Mouse (Mus musculus): ENCODE results near the gene H2-DMb2.
"Not testable (repeated sequence)": the region's sequence is repeated elsewhere in the genome, so short reads cannot be mapped to it uniquely, and the experiment has no call there.

H2-DMb2 gene

GRCm38 (mm10) chr17:34137601-34138000, 5.5 kb upstream of the H2-DMb2 start:
- no peak for DNase-seq

DNA sequence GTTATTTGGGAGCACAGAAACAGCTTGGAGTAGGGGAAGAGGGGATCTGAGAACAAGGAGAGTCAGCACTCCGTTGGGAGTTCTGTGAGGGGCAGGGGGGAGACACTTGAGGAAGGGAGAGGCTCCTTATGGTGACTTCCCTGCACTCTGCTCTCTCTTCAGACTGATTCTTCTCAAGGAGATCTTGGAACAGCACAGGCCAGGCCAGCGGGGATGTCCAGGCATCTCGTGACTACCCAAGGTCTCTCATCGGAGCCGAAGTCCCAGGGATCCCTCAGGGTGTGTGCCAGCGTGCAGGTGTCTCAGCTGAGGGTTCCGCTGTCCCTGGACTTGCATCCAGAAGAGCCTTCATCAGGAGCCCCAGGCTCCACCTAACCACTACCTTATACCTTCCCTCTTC, 4.5 kb upstream of the H2-DMb2 start:
- no peak for DNase-seq

- DNase-seq: peak; percentile 45
Measured at GRCm38 (mm10) chr17:34139416-34139815, 3.7 kb upstream of the H2-DMb2 start.

GRCm38 (mm10) chr17:34140240-34140639, 2.9 kb upstream of the H2-DMb2 start:
- no peak for DNase-seq

DNA sequence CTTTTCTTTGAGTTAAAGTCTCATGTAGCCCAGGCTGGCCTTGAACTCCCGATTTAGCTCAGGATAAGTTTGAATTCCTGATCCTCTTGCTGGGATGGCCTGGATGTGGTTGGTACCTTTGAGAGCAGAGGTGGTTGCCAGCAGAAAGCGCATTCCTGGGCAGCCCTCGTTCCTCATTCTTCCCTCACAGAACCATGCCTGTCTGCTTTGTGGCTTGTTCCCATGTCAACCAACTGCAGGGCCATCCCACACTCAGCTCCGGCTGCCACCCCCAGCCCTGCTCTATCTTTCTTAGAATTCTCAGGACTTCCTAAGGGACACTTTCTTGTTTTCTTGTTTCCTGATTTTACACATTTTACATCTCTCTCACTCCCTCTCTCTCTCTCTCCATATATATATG, 1.7 kb upstream of the H2-DMb2 start:
- no peak for DNase-seq

DNA sequence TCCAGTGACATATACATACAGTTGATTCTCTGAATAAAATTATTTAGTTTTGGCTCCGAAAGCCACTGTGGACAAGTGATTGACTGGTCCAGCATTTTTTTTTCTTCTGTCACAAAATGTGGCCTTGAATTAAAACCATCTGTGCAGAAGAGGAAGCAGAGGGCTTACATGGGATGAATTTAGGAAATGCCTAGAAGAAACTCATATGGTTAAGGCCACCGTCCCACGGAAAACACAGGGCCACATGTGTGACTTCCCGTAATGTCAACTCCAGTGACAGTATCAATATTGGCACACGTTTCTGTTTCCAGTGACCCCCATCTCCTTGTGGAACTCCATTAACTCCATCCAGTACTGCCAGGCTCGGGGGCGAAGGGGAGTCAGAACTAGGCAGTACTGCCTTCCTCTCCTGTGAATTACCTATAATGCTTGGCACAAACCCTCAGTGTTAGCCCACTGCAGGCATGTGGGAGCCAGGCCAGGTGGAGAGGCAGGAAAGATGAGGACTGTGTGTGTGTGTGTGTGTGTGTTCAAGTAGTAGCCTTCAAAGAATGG, 574 bp upstream of the H2-DMb2 start:
- no peak for DNase-seq

GRCm38 (mm10) chr17:34143461-34143860, 354 bp downstream of the H2-DMb2 start:
- no peak for DNase-seq

DNA sequence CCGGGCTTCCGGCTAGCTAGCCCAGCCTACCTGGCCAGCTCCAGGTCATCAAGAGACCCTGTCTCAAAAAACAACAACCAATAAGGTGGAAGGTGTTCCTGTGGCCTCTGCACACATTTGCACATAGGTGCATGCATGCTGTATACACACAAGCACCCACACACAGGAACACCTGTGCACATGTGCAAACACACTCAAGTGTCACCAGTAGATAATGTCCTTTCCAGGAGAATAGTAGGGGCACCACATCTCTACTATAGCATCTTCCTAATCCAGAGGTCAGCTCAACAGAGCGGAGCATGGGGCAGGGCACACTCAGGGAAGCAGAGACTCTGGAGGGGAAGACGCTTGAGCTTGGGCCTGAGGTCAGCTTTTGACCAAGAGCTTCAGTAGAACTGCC, 1.1 kb downstream of the H2-DMb2 start:
- not testable (repeated sequence) for DNase-seq

- DNase-seq: no peak
Measured at GRCm38 (mm10) chr17:34144960-34145371, 1.9 kb downstream of the H2-DMb2 start.

GRCm38 (mm10) chr17:34152923-34153322, 9.8 kb downstream of the H2-DMb2 start, which contains the start of gene H2-DMb1:
H2-DMb1 (plus strand) TSS chr17:34153072.
- peak; percentile 90 for DNase-seq

- DNase-seq: no peak
Measured at GRCm38 (mm10) chr17:34155534-34155933, 12.4 kb downstream of the H2-DMb2 start.

DNA sequence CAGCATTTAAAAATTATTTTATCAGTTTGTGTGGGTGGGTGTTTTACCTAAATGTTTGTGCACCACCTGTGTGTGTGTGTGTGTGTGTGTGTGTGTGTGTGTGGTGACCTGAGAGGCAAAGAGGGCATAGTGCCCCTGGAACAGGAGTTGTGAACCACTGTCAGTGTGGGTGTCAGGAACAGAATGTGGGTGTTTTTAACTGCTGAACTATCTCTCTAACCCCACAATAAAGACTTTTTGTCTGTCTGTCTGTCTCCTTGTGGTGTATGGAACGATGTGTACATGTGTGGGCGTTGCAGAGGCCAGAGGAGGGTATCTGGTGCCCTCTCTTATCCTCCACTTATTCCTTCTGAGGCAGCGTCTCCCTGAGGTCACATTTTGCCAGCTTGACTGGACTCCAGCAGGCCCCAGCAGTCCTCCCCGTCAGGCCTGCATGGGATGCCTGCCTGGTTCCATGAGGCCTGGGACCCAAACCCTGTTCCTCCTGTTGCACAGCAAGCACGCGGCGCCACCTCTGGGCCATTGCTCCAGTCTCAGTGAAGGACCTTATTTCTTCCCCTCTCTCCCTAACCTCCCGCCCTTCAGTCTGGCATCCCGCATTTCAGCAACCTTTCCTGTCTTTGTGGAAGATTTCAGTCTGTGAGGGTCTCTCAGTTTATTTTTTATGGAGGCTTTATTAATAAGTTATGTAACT, 21.2 kb downstream of the H2-DMb2 start:
- DNase-seq: peak; percentile 30

DNA sequence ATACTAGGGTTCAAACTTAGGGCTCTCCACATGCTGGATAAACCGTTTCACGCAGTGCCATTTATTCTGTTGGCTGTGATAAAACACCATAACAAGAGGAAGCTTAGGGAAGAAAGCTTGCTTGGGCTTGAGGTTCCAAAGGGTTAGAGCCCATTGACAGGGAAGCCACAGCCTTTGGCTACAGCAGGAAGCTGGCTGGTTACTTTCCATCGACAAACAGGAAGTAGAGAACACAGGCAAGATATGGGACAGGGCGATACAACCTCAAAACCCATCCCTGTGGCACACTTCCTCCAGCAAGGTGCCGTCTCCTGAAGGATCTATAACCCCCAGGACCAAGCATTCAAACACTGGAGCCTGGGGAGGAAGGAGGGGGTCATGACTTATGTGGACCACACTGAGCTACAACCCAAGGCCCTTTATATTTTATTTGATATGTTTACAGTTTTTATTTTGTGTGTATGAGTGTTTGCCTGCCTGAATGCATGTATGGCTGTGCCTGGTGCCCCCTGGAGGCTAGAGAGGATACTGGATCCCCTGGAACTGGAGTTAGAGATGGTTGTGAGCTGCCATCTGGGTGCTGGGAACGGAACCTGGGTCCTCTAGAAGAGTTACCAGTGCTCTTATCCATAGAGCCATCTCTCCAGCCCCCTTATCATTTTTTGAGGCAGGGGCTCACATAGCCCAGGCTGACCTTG, 22.1 kb downstream of the H2-DMb2 start:
- no peak for DNase-seq

- peak; percentile 58 for DNase-seq
Measured at GRCm38 (mm10) chr17:34169279-34169678, 26.2 kb downstream of the H2-DMb2 start.

- no peak for DNase-seq
Measured at GRCm38 (mm10) chr17:34170487-34170876, 27.4 kb downstream of the H2-DMb2 start.

- peak; percentile 91 for DNase-seq
Measured at GRCm38 (mm10) chr17:34170877-34171498, 27.9 kb downstream of the H2-DMb2 start.

DNA sequence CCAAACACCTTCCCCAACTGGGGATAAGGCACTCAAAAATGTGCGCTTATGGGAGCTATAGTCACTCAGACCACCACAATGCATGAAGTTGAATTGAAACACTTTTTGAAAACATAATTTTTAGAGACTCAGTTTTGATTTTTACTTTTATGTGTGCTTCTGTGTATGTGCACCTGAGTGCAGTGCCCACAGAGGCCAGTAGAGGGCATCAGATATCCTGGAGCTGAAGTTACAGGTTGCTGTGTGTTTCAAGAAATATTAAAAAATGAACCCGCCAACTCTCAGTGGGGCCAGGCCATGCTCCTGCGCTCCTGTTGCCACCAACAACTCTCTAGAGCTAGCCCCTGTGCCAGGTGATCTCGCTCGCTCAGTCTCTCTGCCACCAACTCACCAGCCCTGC, 29.4 kb downstream of the H2-DMb2 start:
- DNase-seq: no peak

GRCm38 (mm10) chr17:34174075-34174474, 31.0 kb downstream of the H2-DMb2 start:
- DNase-seq: no peak

DNA sequence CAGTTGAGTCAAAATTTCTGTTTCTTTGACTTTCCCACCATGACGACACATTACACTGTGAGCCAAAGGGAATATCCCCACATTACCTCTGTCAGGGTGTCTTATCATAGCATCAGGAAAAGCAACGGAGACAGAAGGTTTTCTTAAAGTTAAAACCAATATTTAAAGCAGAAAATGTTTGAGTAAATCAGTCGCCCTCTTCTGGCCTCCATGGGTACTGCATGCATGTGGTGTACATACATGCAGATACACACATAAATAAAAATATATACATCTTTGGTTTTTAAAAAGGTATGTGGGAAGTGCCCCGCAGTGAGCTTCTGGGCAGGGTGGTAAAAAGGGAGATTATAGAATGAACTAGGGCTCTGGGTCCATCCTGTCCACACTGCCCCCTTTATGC, 34.1 kb downstream of the H2-DMb2 start:
- DNase-seq: no peak

DNA sequence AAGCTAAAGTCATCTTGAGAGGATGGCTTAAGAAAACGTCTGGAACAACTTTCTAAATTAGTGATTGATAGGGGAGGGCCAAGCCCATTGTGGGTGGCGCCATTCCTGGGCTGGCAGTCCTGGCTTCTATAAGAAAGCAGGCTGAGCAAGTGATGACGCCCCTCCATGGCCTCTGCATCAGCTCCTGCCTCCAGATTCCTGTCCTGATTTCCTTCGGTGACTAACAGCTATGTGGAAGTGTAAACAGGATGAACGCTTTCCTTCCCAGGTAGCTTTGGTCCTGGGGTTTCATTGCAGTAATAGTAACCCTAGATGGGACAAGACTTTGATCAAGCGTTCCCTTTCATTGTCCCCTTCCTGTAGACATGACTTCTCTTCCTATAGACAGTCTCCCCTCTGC, 35.9 kb downstream of the H2-DMb2 start:
- no peak for DNase-seq

DNA sequence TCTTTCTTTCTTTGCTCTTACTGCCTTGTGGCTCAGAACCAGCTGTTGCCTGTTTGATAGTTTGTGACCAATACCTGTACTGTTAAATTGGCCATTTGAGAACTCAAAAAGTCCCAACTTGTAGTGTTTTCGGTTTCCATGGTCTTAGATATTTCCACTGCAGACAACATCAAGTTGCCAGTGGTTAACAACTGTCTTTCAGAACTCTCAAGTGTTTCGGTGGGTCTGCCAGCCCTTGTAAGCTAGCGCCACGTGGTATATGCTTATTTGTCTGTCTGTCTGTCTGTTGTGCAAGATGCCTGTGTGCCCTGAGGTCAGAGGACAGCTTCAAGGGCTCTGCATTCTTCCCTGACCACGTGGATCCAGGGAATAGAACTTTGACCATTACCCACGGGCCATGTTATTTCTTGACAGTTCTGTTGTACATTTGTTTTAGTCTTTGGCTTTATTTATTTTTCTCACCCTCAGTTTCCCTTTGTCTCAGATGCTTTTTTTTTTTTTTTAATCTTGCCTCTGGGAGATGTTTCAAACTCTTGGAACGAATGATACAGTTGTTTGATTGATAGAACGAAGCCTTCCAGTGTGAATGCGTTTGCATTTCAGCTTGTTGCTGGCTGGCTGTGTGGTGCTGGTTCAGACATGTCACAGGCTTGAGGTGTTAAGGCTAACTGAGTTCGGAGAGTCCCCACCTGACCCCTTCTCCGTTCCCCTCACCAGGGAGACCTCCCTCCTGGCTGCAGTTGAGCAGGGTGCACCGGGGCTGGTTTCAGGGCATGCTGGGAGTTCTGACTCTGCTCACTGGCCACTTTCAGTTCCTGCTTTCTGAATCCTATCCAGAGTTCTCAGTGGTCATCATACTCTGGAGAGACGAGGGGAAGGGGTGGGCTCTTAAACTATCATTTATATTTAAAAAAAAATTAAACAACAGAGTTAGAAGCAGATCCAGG, 37.1 kb downstream of the H2-DMb2 start:
- no peak for DNase-seq

DNA sequence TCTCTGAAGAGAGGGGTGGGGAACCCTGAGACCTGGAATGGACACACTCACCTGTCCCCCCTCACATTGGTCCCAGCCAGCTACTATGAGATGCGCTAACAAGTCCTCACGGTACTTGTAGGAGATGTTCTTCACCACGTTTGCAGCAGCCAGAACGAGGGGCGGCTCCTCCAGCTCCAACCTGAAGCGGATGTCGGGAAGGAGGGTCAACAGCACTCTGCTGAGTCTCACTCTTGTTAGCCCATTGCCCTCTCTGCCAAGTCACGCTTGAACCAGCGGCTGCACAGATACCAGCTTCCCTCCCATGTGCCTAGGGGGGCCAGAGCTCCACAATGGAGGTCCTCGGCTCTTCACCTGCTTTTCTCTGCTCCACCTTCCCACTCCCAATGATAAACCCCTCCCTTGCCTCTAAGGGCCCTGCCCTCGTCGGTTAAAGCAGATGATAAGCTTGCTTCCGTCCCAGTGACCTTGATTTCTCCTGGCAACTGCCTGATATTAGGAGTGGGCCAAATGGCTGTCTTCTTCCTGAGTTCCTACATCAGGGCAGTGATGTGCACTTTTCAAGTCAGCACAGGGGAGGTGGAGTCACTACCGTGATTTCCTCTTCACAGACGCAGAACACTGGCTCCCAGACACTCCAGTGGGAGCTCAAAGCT, 40.6 kb downstream of the H2-DMb2 start:
- DNase-seq: no peak

Data from kidney, adult 9 months (tissue).